Mouse (Mus musculus) hindbrain, embryonic 14.5 days (tissue): ENCODE measurements around the gene Eef1g. TPM values are rescaled to one million over a fixed set of nuclear protein-coding genes. Genes with fewer than 3 reads are reported as not detected.
"Not testable (repeated sequence)": the region's sequence is repeated elsewhere in the genome, so short reads cannot be mapped to it uniquely, and the experiment has no call there.

Source experiments
- ATAC-seq: fragments of 200-750 bp; cut with Nextera tagmentation; 2 replicates; pipeline ENCODE4 v1.8.0; 2017; ENCODE audit warnings: moderate number of reproducible peaks, mild to moderate bottlenecking, moderate TSS enrichment, moderate library complexity; ENCODE audit not compliant: low FRiP score
- DNase-seq: peaks from one replicate; pipeline ENCODE4 v3.0.0-alpha.2; 2015; ENCODE audit warnings: low spot score
- H3K27ac ChIP-seq: fragments of 300-500 bp; sonication (generic); 2 replicates; pipeline ENCODE4 v1.5.1; 2014; ENCODE audit warnings: mild to moderate bottlenecking, moderate library complexity
- H3K27me3 ChIP-seq: fragments of 300-500 bp; sonication (generic); 2 replicates; pipeline ENCODE4 v1.6.1; 2014; ENCODE audit warnings: mild to moderate bottlenecking, low read length, mixed read lengths; ENCODE audit not compliant: control insufficient read depth, insufficient read depth
- H3K36me3 ChIP-seq: fragments of 300-500 bp; sonication (generic); replicated peaks from 2 replicates; pipeline ENCODE4 v1.6.1; 2014; ENCODE audit not compliant: control insufficient read depth, insufficient read depth
- H3K4me1 ChIP-seq: fragments of 300-500 bp; sonication (generic); replicated peaks from 2 replicates; pipeline ENCODE4 v1.6.1; 2014; ENCODE audit warnings: antibody characterized with exemption, low read length, mixed read lengths; ENCODE audit not compliant: control insufficient read depth, insufficient read depth
- H3K4me2 ChIP-seq: fragments of 300-500 bp; sonication (generic); replicated peaks from 2 replicates; pipeline ENCODE4 v1.6.1; 2014; ENCODE audit warnings: mild to moderate bottlenecking, moderate library complexity
- H3K4me3 ChIP-seq: fragments of 300-500 bp; sonication (generic); replicated peaks from 2 replicates; pipeline ENCODE4 v1.5.1; 2014; ENCODE audit warnings: mild to moderate bottlenecking, low read length
- H3K9ac ChIP-seq: fragments of 300-500 bp; sonication (generic); 2 replicates; pipeline ENCODE4 v1.6.1; 2014
- H3K9me3 ChIP-seq: fragments of 300-500 bp; sonication (generic); 2 replicates; pipeline ENCODE4 v1.6.1; 2016; ENCODE audit warnings: low read length; ENCODE audit not compliant: control insufficient read depth
- WGBS: fragments of 180-500 bp; shearing (Covaris S2); extraction: QIAGEN DNeasy Blood & Tissue Kit; methylation state at CpG from one replicate; pipeline ENCODE4 v1.1.7; 2014; 5-methylcytosine and 5-hydroxymethylcytosine counted together
- polyA plus RNA-seq: library from polyadenylated mRNA; unstranded; fragments of >200 nt; fragmentation: Nextera tagmentation; extraction: Ambion mirVana; gene quantifications from 2 replicates; pipeline ENCODE4 v1.2.1, GENCODE M21; 2014

Eef1g gene
- polyA plus RNA-seq, 1 experiment from 2014 or later = 316 TPM

- no peak for DNase-seq
- Histone ChIP-seq H3K9me3 (no peaks in the 10 kb centered on the region), H3K27me3 (peaks cover 30% of the 10 kb centered on the region), H3K27ac (no peak overlapping the region), H3K4me3 (no peak overlapping the region), H3K9ac (no peak overlapping the region), H3K4me1 (peaks cover 23% of the 10 kb centered on the region), H3K4me2 (no peak overlapping the region), H3K36me3 (no peaks in the 10 kb centered on the region)
- ATAC-seq = no peak
- 59% methylated on average over 2 of the region's 2 CpGs for WGBS
These were observed 26.7 kb downstream of the Eef1g start for GRCm38 (mm10) chr19:8993625-8993912.

- Histone ChIP-seq H3K4me1 (peaks cover 8% of the 10 kb centered on the region), H3K27me3 (peaks cover 17% of the 10 kb centered on the region), H3K36me3 (no peaks in the 10 kb centered on the region), H3K9me3 (no peaks in the 10 kb centered on the region), H3K9ac (no peak overlapping the region), H3K4me2 (no peak overlapping the region), H3K27ac (no peak overlapping the region), H3K4me3 (no peak overlapping the region)
- ATAC-seq (no peak), DNase-seq (no peak)
- 83% methylated on average over 10 of the region's 10 CpGs for WGBS
These were observed 28.2 kb downstream of the Eef1g start for GRCm38 (mm10) chr19:8994813-8995607.

- Histone ChIP-seq H3K27me3 (0 out of 2 replicates have a peak, but pooled peaks cover 3% of the 10 kb centered on the region), H3K9me3 (no peaks in the 10 kb centered on the region), H3K27ac (no peak overlapping the region), H3K9ac (no peak overlapping the region), H3K4me3 (no peak overlapping the region), H3K4me2 (no peak overlapping the region), H3K36me3 (no peaks in the 10 kb centered on the region), H3K4me1 (no peaks in the 10 kb centered on the region; the same call in 1 of the 2 replicates)
- ATAC-seq = no peak
- WGBS = 92% methylated on average over 6 of the region's 6 CpGs
- DNase-seq = no peak
These were observed 29.8 kb downstream of the Eef1g start for GRCm38 (mm10) chr19:8996601-8997000.

- H3K4me3 ChIP-seq = no peak overlapping the region
- no peaks in the 10 kb centered on the region for H3K27me3 ChIP-seq
- DNase-seq (no peak), ATAC-seq (peak; percentile 64; the same call in 1 of the 2 replicates)
- 61% methylated on average over 4 of the region's 4 CpGs for WGBS
- no peak overlapping the region for H3K9ac ChIP-seq
- H3K27ac ChIP-seq = no peak overlapping the region
- H3K9me3 ChIP-seq = no peaks in the 10 kb centered on the region
- no peak overlapping the region for H3K4me2 ChIP-seq
- no peaks in the 10 kb centered on the region; the same call in 1 of the 2 replicates for H3K4me1 ChIP-seq
- H3K36me3 ChIP-seq = no peaks in the 10 kb centered on the region
These were observed 30.7 kb downstream of the Eef1g start for GRCm38 (mm10) chr19:8997546-8997945.

- H3K36me3 ChIP-seq = no peaks in the 10 kb centered on the region
- WGBS = 90% methylated on average over 6 of the region's 6 CpGs
These were observed 31.7 kb downstream of the Eef1g start for GRCm38 (mm10) chr19:8998546-8998945.

GRCm38 (mm10) chr19:8999223-8999622 is 32.4 kb downstream of the Eef1g start:
- 94% methylated on average over 4 of the region's 4 CpGs for WGBS
- no peak for DNase-seq

More at GRCm38 (mm10) chr19:8998546-8998945, 31.7 kb downstream of the Eef1g start:
- no peak overlapping the region for H3K9ac ChIP-seq
- no peak for DNase-seq
- no peak overlapping the region for H3K4me2 ChIP-seq
- no peaks in the 10 kb centered on the region for H3K27me3 ChIP-seq
- ATAC-seq = no peak
- H3K27ac ChIP-seq = no peak overlapping the region
- H3K9me3 ChIP-seq = no peaks in the 10 kb centered on the region
- no peak overlapping the region for H3K4me3 ChIP-seq
- no peaks in the 10 kb centered on the region for H3K4me1 ChIP-seq

GRCm38 (mm10) chr19:9006915-9007314 is 40.1 kb downstream of the Eef1g start:
- H3K4me2 ChIP-seq, DNase-seq, H3K9ac ChIP-seq, H3K9me3 ChIP-seq, ATAC-seq, H3K27ac ChIP-seq, H3K27me3 ChIP-seq, H3K36me3 ChIP-seq, H3K4me3 ChIP-seq, H3K4me1 ChIP-seq: not testable (repeated sequence)
- WGBS = 92% methylated on average over 2 of the region's 2 CpGs

More at GRCm38 (mm10) chr19:8999223-8999622, 32.4 kb downstream of the Eef1g start:
- H3K9me3 ChIP-seq = no peaks in the 10 kb centered on the region
- H3K4me2 ChIP-seq = no peak overlapping the region
- no peaks in the 10 kb centered on the region for H3K4me1 ChIP-seq
- no peak overlapping the region for H3K27ac ChIP-seq
- ATAC-seq = no peak
- H3K9ac ChIP-seq = no peak overlapping the region
- no peaks in the 10 kb centered on the region for H3K36me3 ChIP-seq
- no peaks in the 10 kb centered on the region for H3K27me3 ChIP-seq
- H3K4me3 ChIP-seq = no peak overlapping the region

- DNase-seq (no peak), ATAC-seq (no peak)
- Histone ChIP-seq H3K36me3 (no peaks in the 10 kb centered on the region), H3K9ac (no peak overlapping the region), H3K9me3 (no peaks in the 10 kb centered on the region), H3K27ac (no peak overlapping the region), H3K27me3 (no peaks in the 10 kb centered on the region), H3K4me3 (no peak overlapping the region), H3K4me2 (no peak overlapping the region), H3K4me1 (no peaks in the 10 kb centered on the region)
- WGBS = 96% methylated on average over 3 of the region's 3 CpGs
These were observed 52.5 kb downstream of the Eef1g start for GRCm38 (mm10) chr19:9019298-9019697.

GRCm38 (mm10) chr19:9023021-9023778 is 56.4 kb downstream of the Eef1g start:
- WGBS = 52% methylated on average over 11 of the region's 11 CpGs
- peak overlapping the region; percentile 43; the same call in 1 of the 2 replicates for H3K27ac ChIP-seq
- no peaks in the 10 kb centered on the region for H3K36me3 ChIP-seq
- H3K4me2 ChIP-seq = no peak overlapping the region
- no peak overlapping the region for H3K9ac ChIP-seq
- ATAC-seq = no peak
- H3K27me3 ChIP-seq = no peaks in the 10 kb centered on the region
- no peak for DNase-seq
- peaks cover 7% of the 10 kb centered on the region for H3K4me1 ChIP-seq
- H3K4me3 ChIP-seq = no peak overlapping the region
- no peaks in the 10 kb centered on the region for H3K9me3 ChIP-seq
